Mouse (Mus musculus) layer of hippocampus, postnatal 36 days (tissue): ENCODE measurements around the gene Mutyh. TPM values are rescaled to one million over a fixed set of nuclear protein-coding genes. Genes with fewer than 3 reads are reported as not detected.

ENCODE experiments used
- DNase-seq, 2 experiments: peaks; one replicate each; pipeline ENCODE4 v3.0.0; 2022
- total RNA-seq, 2 experiments: library from RNA; stranded (reverse); gene quantifications; 2 replicates each; pipeline ENCODE4 v1.2.3; 2021

Mutyh gene
- total RNA-seq, result 1 to 10 TPM; 3.0 to 3.7 TPM

- DNase-seq, result peak; percentile 88 to 89
Observed at GRCm38 (mm10) chr4:116807197-116808129, at the start of gene Mutyh, which contains the start of gene Toe1. Gene Mutyh (plus strand): TSS chr4:116807723. Gene Toe1 (minus strand): TSS chr4:116807640.

- DNase-seq, result no peak
Observed at GRCm38 (mm10) chr4:116761914-116762313, 45.6 kb upstream of the Mutyh start.

- no peak for DNase-seq
Observed at GRCm38 (mm10) chr4:116764001-116764400, 43.5 kb upstream of the Mutyh start.

- no peak for DNase-seq
Observed at GRCm38 (mm10) chr4:116768510-116768909, 39.0 kb upstream of the Mutyh start.

GRCm38 (mm10) chr4:116769060-116769459, 38.5 kb upstream of the Mutyh start:
- no peak for DNase-seq

GRCm38 (mm10) chr4:116776391-116776790, 31.1 kb upstream of the Mutyh start:
- no peak for DNase-seq

GRCm38 (mm10) chr4:116777079-116777478, 30.4 kb upstream of the Mutyh start:
- no peak for DNase-seq

- no peak for DNase-seq
Observed at GRCm38 (mm10) chr4:116780541-116780940, 27.0 kb upstream of the Mutyh start.

GRCm38 (mm10) chr4:116781366-116781765, 26.2 kb upstream of the Mutyh start:
- no peak for DNase-seq

- no peak for DNase-seq
Observed at GRCm38 (mm10) chr4:116782171-116782570, 25.4 kb upstream of the Mutyh start.

GRCm38 (mm10) chr4:116786587-116786986, 20.9 kb upstream of the Mutyh start:
- DNase-seq, result no peak

- DNase-seq, result no peak
Observed at GRCm38 (mm10) chr4:116787985-116788760, 19.4 kb upstream of the Mutyh start.

- peak; percentile 46 to 71 for DNase-seq
Observed at GRCm38 (mm10) chr4:116788956-116789355, 18.6 kb upstream of the Mutyh start.

GRCm38 (mm10) chr4:116792453-116792852, 15.1 kb upstream of the Mutyh start:
- DNase-seq, result no peak

GRCm38 (mm10) chr4:116794273-116794672, 13.2 kb upstream of the Mutyh start:
- DNase-seq, result no peak

- DNase-seq, result no peak
Observed at GRCm38 (mm10) chr4:116796442-116797110, 10.9 kb upstream of the Mutyh start.

- no peak for DNase-seq
Observed at GRCm38 (mm10) chr4:116799901-116800300, 7.6 kb upstream of the Mutyh start.

- DNase-seq, result no peak
Observed at GRCm38 (mm10) chr4:116811012-116811411, 3.5 kb downstream of the Mutyh start.

GRCm38 (mm10) chr4:116815276-116815675, 7.8 kb downstream of the Mutyh start:
- no peak for DNase-seq

GRCm38 (mm10) chr4:116817486-116817885, 10.0 kb downstream of the Mutyh start:
- DNase-seq, result peak; percentile 69 to 70

GRCm38 (mm10) chr4:116819968-116820901, 12.7 kb downstream of the Mutyh start:
- DNase-seq, result no peak
